Mouse (Mus musculus) G1E (cell line): ENCODE measurements around the gene Tmcc1. TPM values are rescaled to one million over a fixed set of nuclear protein-coding genes. Genes with fewer than 3 reads are reported as not detected.

Source experiments
- ATAC-seq: 2 replicates; pipeline ENCODE4 v1.8.0; 2016; ENCODE audit warnings: mild to moderate bottlenecking; ENCODE audit not compliant: insufficient number of reproducible peaks, poor library complexity, low FRiP score, severe bottlenecking; ENCODE audit errors: extremely low read depth
- DNase-seq: peaks from one replicate; pipeline ENCODE4 v3.0.0; 2012; ENCODE audit warnings: low spot score
- H3K27me3 ChIP-seq: 2 replicates; pipeline ENCODE4 v1.6.1; 2012; ENCODE audit warnings: mild to moderate bottlenecking, low read length, inconsistent platforms; ENCODE audit not compliant: insufficient read depth
- H3K36me3 ChIP-seq: replicated peaks from 2 replicates; pipeline ENCODE3; 2012; ENCODE audit warnings: mild to moderate bottlenecking, inconsistent platforms
- H3K4me1 ChIP-seq: 2 replicates; pipeline ENCODE4 v1.6.1; 2012; ENCODE audit warnings: low read depth, low read length, inconsistent platforms, mixed read lengths; ENCODE audit not compliant: insufficient read depth
- H3K4me3 ChIP-seq: 2 replicates; pipeline ENCODE4 v1.5.1; 2012; ENCODE audit warnings: low read depth, mild to moderate bottlenecking, inconsistent platforms, low read length, moderate library complexity, mixed read lengths
- H3K9me3 ChIP-seq: replicated peaks from 2 replicates; pipeline ENCODE4 v1.6.1; 2012; ENCODE audit warnings: inconsistent platforms
- CTCF ChIP-seq: IDR thresholded peaks from 2 replicates; pipeline ENCODE4 v1.5.1; 2012; ENCODE audit warnings: low read depth, low read length, inconsistent platforms, mixed read lengths
- GATA1 ChIP-seq: IDR thresholded peaks from 2 replicates; pipeline ENCODE4 v1.6.1; 2012; ENCODE audit warnings: borderline replicate concordance, low read length, inconsistent platforms, mixed read lengths
- GATA2 ChIP-seq: IDR thresholded peaks from 2 replicates; pipeline ENCODE4 v1.6.1; 2012; ENCODE audit warnings: low read depth, low read length, inconsistent platforms, borderline replicate concordance
- POLR2AphosphoS5 ChIP-seq: IDR thresholded peaks from 2 replicates; pipeline ENCODE4 v1.6.1; 2012; ENCODE audit warnings: low read depth, low read length, inconsistent platforms; ENCODE audit not compliant: insufficient replicate concordance
- TAL1 ChIP-seq: conservative IDR thresholded peaks from 2 replicates; pipeline ENCODE4 v1.6.1; 2012; ENCODE audit warnings: low read depth, low read length, inconsistent platforms, mixed read lengths
- polyA plus RNA-seq: library from polyadenylated mRNA; stranded (reverse); fragments of >175 nt; gene quantifications from 2 replicates; pipeline ENCODE4 v1.2.3, GENCODE M21; 2012
- total RNA-seq, 2 experiments: library from RNA; stranded (forward) in 1 of 2; stranded (reverse) in 1 of 2; fragments of 200-1000 nt in 1 of 2; fragments of >200 nt in 1 of 2; fragmentation: Nextera tagmentation in 1 of 2; gene quantifications; 2 replicates each; pipeline ENCODE4 v1.2.3; 2014 to 2017

Tmcc1 gene
- total and polyA plus RNA-seq, 3 experiments = 0.86 to 18.6 (median 12.1) TPM

DNA sequence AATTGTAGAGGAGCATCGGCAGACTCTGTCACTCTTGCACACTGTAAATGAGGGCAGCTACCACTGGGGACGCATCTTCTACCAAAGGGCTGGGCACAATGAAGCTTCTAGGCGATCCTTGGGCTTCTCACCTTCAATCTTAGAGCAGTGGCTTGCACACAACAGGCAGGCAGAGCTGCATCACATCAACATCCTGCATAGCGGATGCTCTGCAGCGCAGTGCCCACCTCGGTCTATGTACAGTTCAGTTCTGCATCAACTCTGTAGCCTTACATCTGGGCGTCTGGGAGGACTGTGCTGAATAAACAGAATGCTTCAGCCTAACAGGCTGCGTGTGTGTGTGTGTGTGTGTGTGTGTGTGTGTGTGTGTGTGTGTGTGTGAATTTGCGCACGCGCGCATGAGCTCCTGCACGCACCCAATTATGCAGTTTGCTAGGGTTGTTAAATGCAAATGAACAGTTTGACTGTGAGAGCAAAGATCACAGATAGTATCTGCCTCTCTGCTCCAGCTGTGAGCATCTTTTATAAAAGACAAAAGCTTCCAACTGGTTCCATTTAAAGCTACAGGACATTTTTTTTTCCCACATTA lies 136.5 kb downstream of the Tmcc1 start:
- TF ChIP-seq POLR2AphosphoS5 = no peak
- TF ChIP-seq GATA2 = no peak
- TF ChIP-seq TAL1 = no peak
- TF ChIP-seq GATA1 = no peak
- TF ChIP-seq CTCF = no peak
- ATAC-seq = no peak
- Histone ChIP-seq H3K4me1 (peaks cover 6% of the 10 kb centered on the region; the same call in 1 of the 2 replicates), H3K27me3 (no peaks in the 10 kb centered on the region), H3K36me3 (no peaks in the 10 kb centered on the region), H3K4me3 (no peak overlapping the region; the same call in 1 of the 2 replicates), H3K9me3 (0 out of 2 replicates have a peak, but pooled peaks cover 3% of the 10 kb centered on the region)
- DNase-seq = no peak

DNA sequence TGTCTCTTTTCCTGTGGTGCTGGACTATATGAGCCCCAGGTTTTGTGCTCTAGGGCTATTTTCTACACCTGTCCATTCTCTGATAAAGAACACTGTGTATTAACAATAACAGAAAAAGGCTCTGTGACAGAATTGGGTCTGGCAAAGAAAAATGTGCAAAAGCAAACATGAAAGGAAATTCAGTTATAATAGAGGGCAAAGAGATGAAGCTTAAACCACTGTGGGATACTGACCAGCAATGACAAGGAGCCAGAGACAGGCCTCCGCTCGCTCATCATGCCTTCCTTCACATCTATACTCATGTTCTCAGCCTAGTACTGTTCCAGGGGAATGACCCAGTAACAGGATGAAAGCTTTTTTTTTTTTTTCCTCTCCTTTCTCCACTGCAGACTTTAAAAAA lies 137.5 kb downstream of the Tmcc1 start:
- Histone ChIP-seq H3K27me3 (no peaks in the 10 kb centered on the region), H3K36me3 (no peaks in the 10 kb centered on the region), H3K4me1 (peaks cover 6% of the 10 kb centered on the region; the same call in 1 of the 2 replicates), H3K9me3 (0 out of 2 replicates have a peak, but pooled peaks cover 3% of the 10 kb centered on the region), H3K4me3 (no peak overlapping the region)
- DNase-seq = no peak
- TF ChIP-seq POLR2AphosphoS5 (no peak), CTCF (no peak), GATA1 (no peak), GATA2 (no peak), TAL1 (no peak)
- no peak for ATAC-seq

DNA sequence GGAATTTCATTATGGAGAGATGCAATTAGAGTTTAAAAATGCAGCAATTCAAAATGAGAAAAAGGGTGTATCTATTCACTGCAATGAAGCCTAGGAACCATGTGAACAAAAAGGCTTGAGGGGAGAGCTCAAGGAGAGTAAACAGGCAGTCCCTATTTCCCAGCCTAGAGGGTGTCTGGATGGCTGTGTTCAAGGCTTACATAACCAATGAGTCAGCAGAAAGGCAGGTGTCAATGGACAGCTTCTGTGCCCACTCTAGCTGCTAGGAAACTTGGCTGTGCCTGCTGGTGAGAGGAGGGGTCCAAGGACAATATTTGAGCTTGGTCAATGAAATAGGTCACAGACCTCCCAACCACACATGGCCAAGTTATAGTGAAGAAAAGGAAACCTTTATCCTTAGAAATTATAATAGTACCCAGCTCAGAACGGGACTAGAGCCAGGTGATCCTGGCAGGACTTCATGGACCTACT lies 138.2 kb downstream of the Tmcc1 start:
- Histone ChIP-seq H3K27me3 (no peaks in the 10 kb centered on the region), H3K36me3 (no peaks in the 10 kb centered on the region), H3K9me3 (0 out of 2 replicates have a peak, but pooled peaks cover 3% of the 10 kb centered on the region), H3K4me3 (no peak overlapping the region), H3K4me1 (peaks cover 6% of the 10 kb centered on the region; the same call in 1 of the 2 replicates)
- ATAC-seq = peak; percentile 40; the same call in 1 of the 2 replicates
- DNase-seq = no peak
- TF ChIP-seq GATA2 (no peak), POLR2AphosphoS5 (no peak), TAL1 (no peak), GATA1 (no peak), CTCF (no peak)

DNA sequence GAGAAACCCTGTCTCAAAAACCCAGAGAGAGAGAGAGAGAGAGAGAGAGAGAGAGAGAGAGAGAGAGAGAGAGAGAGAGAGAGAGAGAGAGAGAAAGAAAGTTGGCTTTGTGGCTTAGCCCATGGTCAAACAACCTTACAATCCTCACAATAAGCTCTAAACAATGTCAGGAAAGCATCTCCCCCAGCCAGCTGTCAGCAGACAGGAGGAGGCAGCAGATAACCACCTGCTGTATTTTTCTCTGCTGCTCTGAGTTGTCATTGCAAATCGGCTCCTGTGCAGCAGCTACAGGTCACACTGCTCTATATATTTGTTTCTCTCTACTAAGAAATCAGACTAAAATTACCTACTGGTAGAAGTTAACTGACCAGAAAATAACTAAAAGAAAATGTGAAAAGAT lies 145.4 kb downstream of the Tmcc1 start:
- no peaks in the 10 kb centered on the region for H3K27me3 ChIP-seq
- H3K4me1 ChIP-seq = no peaks in the 10 kb centered on the region
- H3K4me3 ChIP-seq = no peak overlapping the region
- ATAC-seq (no peak), DNase-seq (no peak)
- H3K36me3 ChIP-seq = peaks cover 7% of the 10 kb centered on the region
- TF ChIP-seq CTCF = no peak
- no peaks in the 10 kb centered on the region; the same call in 1 of the 2 replicates for H3K9me3 ChIP-seq

DNA sequence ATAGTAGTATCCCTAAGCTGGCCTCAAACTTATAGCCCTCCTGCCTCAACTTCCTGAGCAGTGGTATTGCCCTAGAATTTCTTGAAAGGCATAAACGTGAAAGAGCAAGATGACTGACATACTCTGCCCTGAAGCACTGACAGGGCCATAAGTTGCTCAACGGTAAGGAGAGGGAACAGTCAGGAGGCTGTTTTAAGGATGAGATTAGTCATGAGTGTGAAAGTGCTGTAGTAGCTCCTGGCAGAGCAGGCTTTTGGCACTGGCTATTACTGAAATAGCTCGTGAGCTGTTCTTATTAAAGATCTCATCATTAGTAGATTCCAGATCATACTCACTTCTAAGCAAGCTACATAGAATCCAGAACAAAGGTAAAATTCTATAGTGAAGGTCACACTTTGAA lies 145.9 kb downstream of the Tmcc1 start:
- Histone ChIP-seq H3K9me3 (no peaks in the 10 kb centered on the region; the same call in 1 of the 2 replicates), H3K27me3 (no peaks in the 10 kb centered on the region), H3K4me1 (no peaks in the 10 kb centered on the region), H3K4me3 (no peak overlapping the region), H3K36me3 (peaks cover 9% of the 10 kb centered on the region)
- no peak for ATAC-seq
- DNase-seq = no peak
- TF ChIP-seq GATA2 (no peak), POLR2AphosphoS5 (no peak), CTCF (no peak), GATA1 (no peak)

DNA sequence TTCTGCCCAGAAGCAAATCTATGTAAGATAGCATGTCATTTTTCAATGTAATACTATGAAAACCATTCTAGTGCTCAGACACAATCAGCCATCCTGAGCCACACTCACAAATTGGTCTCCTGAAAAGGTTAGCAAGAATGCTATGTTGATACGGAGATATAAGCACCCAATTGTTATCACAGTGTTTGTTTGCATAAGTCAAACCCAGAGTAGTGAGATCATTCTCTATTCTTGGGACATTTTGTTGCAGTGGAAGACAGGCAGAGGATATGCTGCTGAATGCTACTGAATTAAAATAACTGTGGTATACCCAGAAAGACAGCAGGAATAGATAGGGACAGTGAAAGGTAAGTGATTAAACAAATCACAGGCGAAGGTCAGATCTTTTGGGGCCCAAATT lies 149.2 kb downstream of the Tmcc1 start:
- no peaks in the 10 kb centered on the region for H3K4me1 ChIP-seq
- TF ChIP-seq GATA2 (no peak), GATA1 (no peak), CTCF (no peak), TAL1 (no peak)
- H3K27me3 ChIP-seq = no peaks in the 10 kb centered on the region
- H3K9me3 ChIP-seq = no peaks in the 10 kb centered on the region; the same call in 1 of the 2 replicates
- H3K4me3 ChIP-seq = no peak overlapping the region
- DNase-seq (no peak), ATAC-seq (no peak)
- peaks cover 9% of the 10 kb centered on the region for H3K36me3 ChIP-seq
